10 mouse cellular contexts compared by ENCODE assay signal in the genomic region with DNA sequence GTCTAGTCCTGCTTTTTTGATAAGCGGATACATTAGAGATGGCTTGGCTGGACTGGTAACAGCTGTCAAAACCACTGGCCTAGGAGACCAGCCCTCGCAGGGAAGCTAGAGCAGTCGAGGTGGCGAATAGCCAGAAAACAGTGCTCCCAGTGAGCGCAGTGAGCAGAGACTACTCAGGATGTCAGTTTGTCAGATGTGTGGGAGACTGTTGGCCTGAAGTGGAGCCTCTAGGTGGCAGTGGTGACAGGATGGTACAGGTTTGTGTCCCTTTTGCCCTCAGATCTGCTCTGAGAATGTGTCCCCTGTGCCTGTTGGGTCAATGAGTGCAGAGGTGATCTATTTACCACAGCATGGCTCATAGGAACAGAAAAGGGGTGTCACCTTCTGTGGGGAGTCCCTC. TPM values are rescaled to one million over a fixed set of nuclear protein-coding genes. Genes with fewer than 3 reads are reported as not detected.
DNase-seq lines count a peak whose midpoint lies in the region; ATAC-seq and TF ChIP-seq lines count a peak whose summit lies in the region.
"Had no signal": no experiment of that assay in that cellular context is flagged by ENCODE, and none has a peak within 500 bp of the region (broad histone marks: within the 10 kb centered on the region; RNA-seq: fewer than 3 reads in every experiment).

No protein-coding gene starts in this region.

- WGBS in forebrain, postnatal 0 days, result 63% methylated on average over 5 of the region's 5 CpGs
- 79% methylated on average over 5 of the region's 5 CpGs for WGBS in forebrain, embryonic 11.5 days
- 41% methylated on average over 5 of the region's 5 CpGs for WGBS in lung, embryonic 15.5 days
- WGBS in intestine, embryonic 16.5 days, result 52% methylated on average over 5 of the region's 5 CpGs
- 25% methylated on average over 5 of the region's 5 CpGs for WGBS in thymus, adult 2 months

- no peak for ATAC-seq in forebrain, postnatal 0 days
- ATAC-seq in forebrain, embryonic 11.5 days (replicated peaks; ENCODE audit: low FRiP score), result no peak
- ATAC-seq in lung, embryonic 15.5 days (ENCODE audit: borderline replicate concordance, extremely low read depth, low FRiP score, low TSS enrichment), result 0 out of 2 replicates have a peak, but pooled peaks have one; percentile 16
- peak; percentile 50 for ATAC-seq in intestine, embryonic 16.5 days

- H3K4me2 ChIP-seq in forebrain, postnatal 0 days (ENCODE audit: low read depth), result no peak overlapping the region
- no peak overlapping the region for H3K4me2 ChIP-seq in forebrain, embryonic 11.5 days (ENCODE audit: low read depth, low read length, severe bottlenecking)
- H3K4me2 ChIP-seq in lung, embryonic 15.5 days, result no peak overlapping the region
- no peak overlapping the region for H3K4me2 ChIP-seq in intestine, embryonic 16.5 days (ENCODE audit: low read depth, low read length)
- H3K4me2 ChIP-seq: neural tube, embryonic 15.5 days had no signal

- no peak overlapping the region for H3K9ac ChIP-seq in forebrain, postnatal 0 days
- H3K9ac ChIP-seq in forebrain, embryonic 11.5 days (ENCODE audit: low read length), result no peak overlapping the region
- H3K9ac ChIP-seq in lung, embryonic 15.5 days, result no peak overlapping the region
- no peak overlapping the region for H3K9ac ChIP-seq in intestine, embryonic 16.5 days (ENCODE audit: low read depth, low read length)
- H3K9ac ChIP-seq: neural tube, embryonic 15.5 days had no signal

- H3K4me3 ChIP-seq in forebrain, postnatal 0 days (ENCODE audit: low read depth, low read length), result no peak overlapping the region
- H3K4me3 ChIP-seq in forebrain, embryonic 11.5 days (ENCODE audit: low read depth, low read length), result no peak overlapping the region
- no peak overlapping the region for H3K4me3 ChIP-seq in lung, embryonic 15.5 days
- H3K4me3 ChIP-seq in intestine, embryonic 16.5 days (ENCODE audit: low read length), result no peak overlapping the region
- no peak overlapping the region for H3K4me3 ChIP-seq in thymus, adult 2 months (ENCODE audit: control insufficient read depth, insufficient read depth, low read length)
- H3K4me3 ChIP-seq: neural tube, embryonic 15.5 days had no signal

- TF ChIP-seq CTCF in forebrain, postnatal 0 days (IDR thresholded peaks at IDR 0.05; ENCODE audit: low read depth), result peak; percentile 50; the same call in 1 of the 2 replicates
- TF ChIP-seq CTCF in thymus, adult 2 months (IDR thresholded peaks at IDR 0.05; ENCODE audit: borderline replicate concordance, control insufficient read depth, extremely low read depth, insufficient read depth, low read length, poor library complexity), result peak; percentile 45; the same call in 1 of the 2 replicates

- no peaks in the 10 kb centered on the region for H3K4me1 ChIP-seq in forebrain, postnatal 0 days (ENCODE audit: insufficient read depth)
- no peaks in the 10 kb centered on the region for H3K4me1 ChIP-seq in forebrain, embryonic 11.5 days (replicated peaks; ENCODE audit: control insufficient read depth, insufficient read depth, low read length)
- peaks cover 33% of the 10 kb centered on the region for H3K4me1 ChIP-seq in lung, embryonic 15.5 days
- peaks cover 35% of the 10 kb centered on the region for H3K4me1 ChIP-seq in intestine, embryonic 16.5 days (ENCODE audit: control insufficient read depth, insufficient read depth, low read length)
- peaks cover 21% of the 10 kb centered on the region for H3K4me1 ChIP-seq in thymus, adult 2 months (replicated peaks; ENCODE audit: control insufficient read depth, insufficient read depth, low read length)

- no peak for DNase-seq in forebrain, postnatal 0 days
- no peak for DNase-seq in forebrain, embryonic 11.5 days (ENCODE audit: low spot score)
- DNase-seq in lung, postnatal 25 days (ENCODE audit: low spot score), result no peak
- DNase-seq in thymus, adult 2 months, result peak; percentile 64
- DNase-seq in kidney, adult 9 months, result no peak
- DNase-seq in ovary, postnatal 14 days (ENCODE audit: low spot score), result no peak
- DNase-seq: cerebellum, adult 8-10 months had no signal

- no peaks in the 10 kb centered on the region for H3K9me3 ChIP-seq in forebrain, postnatal 0 days (ENCODE audit: low read length)
- H3K9me3 ChIP-seq in forebrain, embryonic 11.5 days (ENCODE audit: control insufficient read depth, low read length), result no peaks in the 10 kb centered on the region
- H3K9me3 ChIP-seq in lung, embryonic 15.5 days, result no peaks in the 10 kb centered on the region; the same call in 1 of the 2 replicates
- H3K9me3 ChIP-seq in intestine, embryonic 16.5 days (ENCODE audit: control insufficient read depth, low read length), result no peaks in the 10 kb centered on the region
- H3K9me3 ChIP-seq: neural tube, embryonic 15.5 days had no signal

- no peaks in the 10 kb centered on the region for H3K27me3 ChIP-seq in forebrain, postnatal 0 days (ENCODE audit: insufficient read depth, low read length)
- no peaks in the 10 kb centered on the region for H3K27me3 ChIP-seq in forebrain, embryonic 11.5 days (ENCODE audit: control insufficient read depth, insufficient read depth, low read length)
- H3K27me3 ChIP-seq in lung, embryonic 15.5 days, result no peaks in the 10 kb centered on the region
- no peaks in the 10 kb centered on the region for H3K27me3 ChIP-seq in intestine, embryonic 16.5 days (replicated peaks; ENCODE audit: control insufficient read depth, insufficient read depth, low read length)
- H3K27me3 ChIP-seq in thymus, adult 2 months (ENCODE audit: control insufficient read depth, insufficient read depth, low read length), result no peaks in the 10 kb centered on the region
- H3K27me3 ChIP-seq: neural tube, embryonic 15.5 days had no signal

- H3K36me3 ChIP-seq in forebrain, postnatal 0 days (ENCODE audit: insufficient read depth), result no peaks in the 10 kb centered on the region
- H3K36me3 ChIP-seq in forebrain, embryonic 11.5 days (ENCODE audit: control insufficient read depth, insufficient read depth, low read length), result no peaks in the 10 kb centered on the region
- H3K36me3 ChIP-seq in lung, embryonic 15.5 days, result no peaks in the 10 kb centered on the region
- H3K36me3 ChIP-seq in intestine, embryonic 16.5 days (ENCODE audit: control insufficient read depth, insufficient read depth, low read length), result 0 out of 2 replicates have a peak, but pooled peaks cover 4% of the 10 kb centered on the region
- H3K36me3 ChIP-seq in thymus, adult 2 months (ENCODE audit: control insufficient read depth, insufficient read depth, low read length), result no peaks in the 10 kb centered on the region
- H3K36me3 ChIP-seq: neural tube, embryonic 15.5 days had no signal

- no peak overlapping the region for H3K27ac ChIP-seq in forebrain, postnatal 0 days (ENCODE audit: low read depth, low read length)
- no peak overlapping the region for H3K27ac ChIP-seq in forebrain, embryonic 11.5 days (ENCODE audit: low read depth, low read length)
- no peak overlapping the region for H3K27ac ChIP-seq in lung, embryonic 15.5 days
- H3K27ac ChIP-seq in intestine, embryonic 16.5 days (ENCODE audit: low read length), result peak overlapping the region; percentile 17; the same call in 1 of the 2 replicates
- H3K27ac ChIP-seq in thymus, adult 2 months (ENCODE audit: control insufficient read depth, insufficient read depth, low read length), result no peak overlapping the region
- H3K27ac ChIP-seq: neural tube, embryonic 15.5 days had no signal

- TF ChIP-seq POLR2A in thymus, adult 2 months (IDR thresholded peaks at IDR 0.05; ENCODE audit: control insufficient read depth, extremely low read depth, insufficient read depth, low read length, poor library complexity), result no peak

RNA-seq across cellular contexts. Expression of a gene that starts 25.3 kb away (rescaled TPM):
- 32.5 and 35.2 TPM in 2 replicates for total RNA-seq in forebrain, postnatal 0 days (2014; rRNA removed)
- polyA plus RNA-seq in forebrain, postnatal 0 days (2015; fragmentation: Nextera tagmentation; extraction: Ambion mirVana), result 31.2 and 31.4 TPM in 2 replicates
- 28.0 and 32.3 TPM in 2 replicates for polyA plus RNA-seq in forebrain, embryonic 11.5 days (2014; fragmentation: Nextera tagmentation; extraction: Ambion mirVana)
- polyA plus RNA-seq in lung, embryonic 15.5 days (2015; fragmentation: Nextera tagmentation; extraction: Ambion mirVana), result 32.8 and 33.3 TPM in 2 replicates
- polyA plus RNA-seq in intestine, embryonic 16.5 days (2015; fragmentation: Nextera tagmentation; extraction: Ambion mirVana), result 20.2 and 21.8 TPM in 2 replicates
- polyA plus RNA-seq in thymus, adult 2 months (2012; rRNA removed), result 31.3 and 37.7 TPM in 2 replicates

RNA-seq across cellular contexts. Expression of a gene that starts 40.3 kb away (rescaled TPM):
- total RNA-seq in forebrain, postnatal 0 days (2014; rRNA removed), result 1,161 and 1,582 TPM in 2 replicates
- polyA plus RNA-seq in forebrain, postnatal 0 days (2015; fragmentation: Nextera tagmentation; extraction: Ambion mirVana), result 366 and 462 TPM in 2 replicates
- polyA plus RNA-seq in forebrain, embryonic 11.5 days (2014; fragmentation: Nextera tagmentation; extraction: Ambion mirVana), result 468 and 490 TPM in 2 replicates
- polyA plus RNA-seq in lung, embryonic 15.5 days (2015; fragmentation: Nextera tagmentation; extraction: Ambion mirVana), result 606 and 658 TPM in 2 replicates
- 591 and 604 TPM in 2 replicates for polyA plus RNA-seq in intestine, embryonic 16.5 days (2015; fragmentation: Nextera tagmentation; extraction: Ambion mirVana)
- polyA plus RNA-seq in thymus, adult 2 months (2012; rRNA removed), result 3,187 and 3,626 TPM in 2 replicates

RNA-seq across cellular contexts. Expression of a gene that starts 55.5 kb away (rescaled TPM):
- total RNA-seq in forebrain, postnatal 0 days (2014; rRNA removed), result 5.4 and 7.9 TPM in 2 replicates
- 0.92 and 1.3 TPM in 2 replicates for polyA plus RNA-seq in forebrain, postnatal 0 days (2015; fragmentation: Nextera tagmentation; extraction: Ambion mirVana)
- polyA plus RNA-seq in forebrain, embryonic 11.5 days (2014; fragmentation: Nextera tagmentation; extraction: Ambion mirVana), result 1.4 and 1.7 TPM in 2 replicates
- polyA plus RNA-seq in lung, embryonic 15.5 days (2015; fragmentation: Nextera tagmentation; extraction: Ambion mirVana), result 2.1 and 2.9 TPM in 2 replicates
- 2.2 and 2.3 TPM in 2 replicates for polyA plus RNA-seq in intestine, embryonic 16.5 days (2015; fragmentation: Nextera tagmentation; extraction: Ambion mirVana)
- 50.7 and 51.6 TPM in 2 replicates for polyA plus RNA-seq in thymus, adult 2 months (2012; rRNA removed)

Comparison
In these comparisons a context has a peak if more than half of its experiments do, and no peak if none do; other contexts are left out.
1. ATAC-seq: peak in lung, embryonic 15.5 days (single experiment) and intestine, embryonic 16.5 days (single experiment); none in forebrain, postnatal 0 days (single experiment) and forebrain, embryonic 11.5 days (single experiment).
2. RNA of a gene that starts 55.5 kb away (polyA plus RNA-seq): 50.7 to 51.6 TPM in thymus, adult 2 months; 2.1 to 2.9 TPM in lung, embryonic 15.5 days, 2.2 to 2.3 TPM in intestine, embryonic 16.5 days, 1.4 to 1.7 TPM in forebrain, embryonic 11.5 days and 0.92 to 1.3 TPM in forebrain, postnatal 0 days; every median in the first group is over 10 times any median in the second.